Mouse (Mus musculus) forebrain, embryonic 13.5 days (tissue): ENCODE data around the gene Agpat3. TPM values are rescaled to one million over a fixed set of nuclear protein-coding genes. Genes with fewer than 3 reads are reported as not detected.

Source experiments
- ATAC-seq: fragments of 200-750 bp; cut with Nextera tagmentation; 2 replicates; pipeline ENCODE4 v1.8.0; 2017
- H3K27ac ChIP-seq: fragments of 300-500 bp; sonication (generic); 2 replicates; pipeline ENCODE4 v1.5.1; 2015; ENCODE audit warnings: inconsistent platforms, mild to moderate bottlenecking, moderate library complexity
- H3K27me3 ChIP-seq: fragments of 300-500 bp; sonication (generic); 2 replicates; pipeline ENCODE4 v1.6.1; 2015; ENCODE audit warnings: mild to moderate bottlenecking, inconsistent platforms
- H3K36me3 ChIP-seq: fragments of 300-500 bp; sonication (generic); 2 replicates; pipeline ENCODE4 v1.6.1; 2015; ENCODE audit warnings: mild to moderate bottlenecking, inconsistent platforms; ENCODE audit not compliant: poor library complexity, severe bottlenecking
- H3K4me1 ChIP-seq: fragments of 300-500 bp; sonication (generic); 2 replicates; pipeline ENCODE4 v1.6.1; 2015; ENCODE audit warnings: inconsistent platforms
- H3K4me2 ChIP-seq: fragments of 300-500 bp; sonication (generic); 2 replicates; pipeline ENCODE4 v1.6.1; 2015; ENCODE audit warnings: inconsistent platforms, mild to moderate bottlenecking, moderate library complexity
- H3K4me3 ChIP-seq: fragments of 300-500 bp; sonication (generic); 2 replicates; pipeline ENCODE4 v1.5.1; 2015; ENCODE audit warnings: mild to moderate bottlenecking, inconsistent platforms
- H3K9ac ChIP-seq: fragments of 300-500 bp; sonication (generic); 2 replicates; pipeline ENCODE4 v1.6.1; 2015; ENCODE audit warnings: mild to moderate bottlenecking, inconsistent platforms
- H3K9me3 ChIP-seq: fragments of 300-500 bp; sonication (generic); replicated peaks from 2 replicates; pipeline ENCODE4 v1.6.1; 2016; ENCODE audit warnings: inconsistent platforms
- WGBS: fragments of 180-500 bp; shearing (Covaris S2); methylation state at CpG from one replicate; pipeline ENCODE4 v1.1.7; 2015; 5-methylcytosine and 5-hydroxymethylcytosine counted together
- polyA plus RNA-seq: library from polyadenylated mRNA; unstranded; fragments of >200 nt; fragmentation: Nextera tagmentation; extraction: Ambion mirVana; gene quantifications from 2 replicates; pipeline ENCODE4 v1.2.1, GENCODE M21; 2015

The Agpat3 gene
- polyA plus RNA-seq, 1 experiment from 2014 or later = 50.0 TPM

GRCm38 (mm10) chr10:78300061-78300460, 52.2 kb downstream of the Agpat3 start:
- Histone ChIP-seq H3K4me2 (no peak overlapping the region), H3K9me3 (no peaks in the 10 kb centered on the region), H3K4me3 (no peak overlapping the region), H3K27me3 (no peaks in the 10 kb centered on the region), H3K4me1 (no peaks in the 10 kb centered on the region), H3K27ac (no peak overlapping the region), H3K36me3 (peaks cover 11% of the 10 kb centered on the region; the same call in 1 of the 2 replicates), H3K9ac (no peak overlapping the region)
- WGBS = 97% methylated on average over 4 of the region's 4 CpGs
- no peak for ATAC-seq

- H3K36me3 ChIP-seq = peaks cover 8% of the 10 kb centered on the region; the same call in 1 of the 2 replicates
- 88% methylated on average over 8 of the region's 8 CpGs for WGBS
- H3K27me3 ChIP-seq = no peaks in the 10 kb centered on the region
- no peak overlapping the region for H3K9ac ChIP-seq
- no peak overlapping the region for H3K4me2 ChIP-seq
- no peak overlapping the region for H3K27ac ChIP-seq
- no peak overlapping the region for H3K4me3 ChIP-seq
- H3K9me3 ChIP-seq = no peaks in the 10 kb centered on the region
- H3K4me1 ChIP-seq = no peaks in the 10 kb centered on the region
- no peak for ATAC-seq
These were observed 53.3 kb downstream of the Agpat3 start for GRCm38 (mm10) chr10:78298651-78299644.

GRCm38 (mm10) chr10:78297576-78298484, 54.5 kb downstream of the Agpat3 start:
- Histone ChIP-seq H3K4me1 (no peaks in the 10 kb centered on the region), H3K4me3 (no peak overlapping the region), H3K4me2 (no peak overlapping the region), H3K27ac (peak overlapping the region; percentile 19; the same call in 1 of the 2 replicates), H3K27me3 (no peaks in the 10 kb centered on the region), H3K36me3 (0 out of 2 replicates have a peak, but pooled peaks cover 2% of the 10 kb centered on the region), H3K9me3 (no peaks in the 10 kb centered on the region), H3K9ac (no peak overlapping the region)
- 81% methylated on average over 15 of the region's 15 CpGs for WGBS
- ATAC-seq = no peak

GRCm38 (mm10) chr10:78296980-78297379, 55.3 kb downstream of the Agpat3 start:
- Histone ChIP-seq H3K4me1 (no peaks in the 10 kb centered on the region), H3K9me3 (no peaks in the 10 kb centered on the region), H3K4me2 (no peak overlapping the region), H3K9ac (no peak overlapping the region), H3K36me3 (0 out of 2 replicates have a peak, but pooled peaks cover 2% of the 10 kb centered on the region), H3K4me3 (no peak overlapping the region), H3K27ac (no peak overlapping the region), H3K27me3 (no peaks in the 10 kb centered on the region)
- 77% methylated on average over 4 of the region's 4 CpGs for WGBS
- ATAC-seq = no peak

DNA sequence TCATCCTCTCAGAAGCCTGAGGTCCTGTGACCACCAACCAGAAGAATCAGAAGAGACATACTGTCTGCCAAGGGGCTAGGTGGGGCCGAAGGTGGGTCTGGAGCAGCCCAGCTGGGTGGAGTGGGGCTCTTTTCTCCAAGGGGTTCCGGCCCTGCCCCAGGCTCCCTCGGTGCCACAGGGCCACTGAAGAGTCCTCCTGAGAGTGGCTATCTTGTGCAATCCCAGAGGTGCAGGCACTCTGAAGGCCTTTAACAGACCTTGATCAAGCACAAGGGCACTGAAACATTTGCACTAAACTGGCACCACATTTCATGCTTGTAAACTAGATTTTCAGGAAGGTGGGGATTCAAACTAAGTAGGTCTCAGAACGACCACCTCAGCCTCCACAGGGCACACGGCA, 55.9 kb downstream of the Agpat3 start:
- WGBS = 93% methylated on average over 5 of the region's 5 CpGs

DNA sequence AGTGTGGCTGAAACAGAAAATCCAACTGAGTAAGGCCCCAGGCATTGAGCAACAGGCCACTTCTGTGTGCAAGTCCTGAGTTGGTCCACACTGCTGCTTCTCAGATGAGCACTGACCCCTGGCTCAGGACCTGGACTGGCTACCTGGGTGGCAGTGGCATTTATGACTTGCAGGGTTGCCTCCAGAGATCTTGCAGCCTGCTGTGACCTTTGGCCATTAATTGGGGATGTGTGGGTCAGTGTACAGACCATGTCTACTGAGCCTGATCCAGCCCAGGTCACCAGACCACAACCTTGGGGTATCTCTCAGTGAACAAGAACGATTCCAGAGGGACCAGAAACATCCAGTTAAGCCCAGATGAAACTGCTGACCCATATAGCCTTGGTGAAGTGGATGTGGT, 58.7 kb downstream of the Agpat3 start:
- WGBS = 82% methylated on average over 1 of the region's 1 CpGs
- H3K27me3 ChIP-seq = no peaks in the 10 kb centered on the region
- H3K4me1 ChIP-seq = no peaks in the 10 kb centered on the region
- peaks cover 2% of the 10 kb centered on the region; the same call in 1 of the 2 replicates for H3K36me3 ChIP-seq
- H3K9me3 ChIP-seq = no peaks in the 10 kb centered on the region
- no peak overlapping the region for H3K4me3 ChIP-seq
- no peak overlapping the region for H3K9ac ChIP-seq
- H3K4me2 ChIP-seq = no peak overlapping the region
- ATAC-seq = no peak
- H3K27ac ChIP-seq = no peak overlapping the region

More for the DNA sequence above, 55.9 kb downstream of the Agpat3 start:
- H3K4me1 ChIP-seq = no peaks in the 10 kb centered on the region
- no peak overlapping the region for H3K9ac ChIP-seq
- H3K9me3 ChIP-seq = no peaks in the 10 kb centered on the region
- H3K27me3 ChIP-seq = no peaks in the 10 kb centered on the region
- H3K4me3 ChIP-seq = no peak overlapping the region
- H3K4me2 ChIP-seq = no peak overlapping the region
- H3K27ac ChIP-seq = no peak overlapping the region
- peaks cover 2% of the 10 kb centered on the region; the same call in 1 of the 2 replicates for H3K36me3 ChIP-seq
- no peak for ATAC-seq

DNA sequence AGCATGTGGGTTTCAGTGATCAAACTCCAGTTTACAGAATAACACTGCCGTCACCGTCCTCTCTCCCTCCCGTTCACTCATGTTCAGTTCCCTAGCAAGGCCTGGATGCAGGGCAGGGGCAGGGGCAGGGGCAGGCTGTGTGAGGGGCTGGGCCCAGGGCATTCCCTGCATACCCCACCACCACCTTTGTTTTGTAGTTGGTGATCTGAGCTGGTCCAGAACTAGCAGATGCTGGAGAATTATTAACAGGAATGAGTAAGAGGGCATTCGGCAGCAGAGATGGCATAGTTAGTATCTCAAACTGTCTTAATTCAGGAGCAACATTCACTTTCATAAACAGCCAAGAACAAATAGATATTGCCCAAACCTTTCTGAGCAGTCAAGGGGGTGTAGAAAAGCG, 59.9 kb downstream of the Agpat3 start:
- no peak overlapping the region for H3K9ac ChIP-seq
- ATAC-seq = no peak
- H3K27ac ChIP-seq = no peak overlapping the region
- H3K4me2 ChIP-seq = no peak overlapping the region
- 90% methylated on average over 5 of the region's 5 CpGs for WGBS
- no peak overlapping the region for H3K4me3 ChIP-seq
- no peaks in the 10 kb centered on the region for H3K4me1 ChIP-seq
- H3K9me3 ChIP-seq = no peaks in the 10 kb centered on the region
- H3K27me3 ChIP-seq = no peaks in the 10 kb centered on the region
- peaks cover 8% of the 10 kb centered on the region for H3K36me3 ChIP-seq

DNA sequence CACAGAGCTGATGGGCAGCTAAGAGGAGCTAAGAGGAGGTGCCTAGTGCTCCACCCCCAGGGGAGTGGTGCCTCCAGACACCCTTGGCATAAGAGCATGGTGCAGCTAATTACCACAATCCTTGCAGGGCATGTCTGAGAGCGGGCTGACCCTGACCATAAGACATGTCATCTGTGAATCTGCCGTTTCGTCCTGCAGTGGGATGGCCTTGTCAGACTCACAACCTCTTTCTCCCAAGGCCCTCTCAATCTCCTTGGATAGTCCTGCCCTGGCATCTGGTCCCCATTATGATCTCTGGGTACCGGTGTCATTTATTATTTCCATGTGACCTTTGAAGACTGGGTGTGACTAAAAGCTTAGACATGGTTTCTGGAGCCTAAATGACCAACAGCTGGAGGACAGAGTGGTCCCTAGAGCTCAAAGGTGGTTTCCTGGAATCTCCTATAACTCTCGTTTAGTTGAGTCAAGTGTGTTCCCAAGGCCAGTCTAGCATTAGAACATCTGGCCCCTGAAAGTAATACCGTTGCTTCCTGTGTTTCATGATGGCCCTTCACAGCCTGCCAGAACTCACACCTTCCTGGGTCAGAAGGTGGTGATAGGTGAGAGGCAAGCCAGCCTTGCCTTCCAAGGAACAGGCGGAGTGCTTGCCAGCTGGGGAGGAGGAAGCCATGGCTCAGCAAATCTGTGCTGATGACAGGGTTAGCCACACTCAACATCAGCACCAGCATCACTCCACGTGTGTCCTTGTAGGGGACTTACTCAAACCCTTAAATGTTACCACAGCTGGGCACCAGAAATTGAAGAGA, 61.4 kb downstream of the Agpat3 start:
- no peak for ATAC-seq
- Histone ChIP-seq H3K27me3 (no peaks in the 10 kb centered on the region), H3K4me3 (no peak overlapping the region), H3K9me3 (no peaks in the 10 kb centered on the region), H3K4me2 (no peak overlapping the region), H3K9ac (no peak overlapping the region), H3K27ac (no peak overlapping the region), H3K36me3 (peaks cover 23% of the 10 kb centered on the region), H3K4me1 (no peaks in the 10 kb centered on the region)
- WGBS = 90% methylated on average over 8 of the region's 8 CpGs

GRCm38 (mm10) chr10:78288896-78289295, 63.4 kb downstream of the Agpat3 start:
- no peaks in the 10 kb centered on the region for H3K27me3 ChIP-seq
- H3K4me1 ChIP-seq = no peaks in the 10 kb centered on the region
- ATAC-seq = no peak
- no peak overlapping the region for H3K4me3 ChIP-seq
- H3K27ac ChIP-seq = no peak overlapping the region
- peaks cover 41% of the 10 kb centered on the region for H3K36me3 ChIP-seq
- H3K9ac ChIP-seq = no peak overlapping the region
- 87% methylated on average over 4 of the region's 4 CpGs for WGBS
- H3K4me2 ChIP-seq = no peak overlapping the region
- no peaks in the 10 kb centered on the region for H3K9me3 ChIP-seq

GRCm38 (mm10) chr10:78288135-78288534, 64.2 kb downstream of the Agpat3 start:
- 93% methylated on average over 5 of the region's 5 CpGs for whole genome bisulfite sequencing
- Histone ChIP-seq H3K4me3 (no peak overlapping the region), H3K4me2 (no peak overlapping the region), H3K4me1 (no peaks in the 10 kb centered on the region), H3K9me3 (no peaks in the 10 kb centered on the region), H3K27ac (no peak overlapping the region), H3K27me3 (no peaks in the 10 kb centered on the region), H3K9ac (no peak overlapping the region), H3K36me3 (peaks cover 48% of the 10 kb centered on the region)
- ATAC-seq = no peak

GRCm38 (mm10) chr10:78287465-78288132, 64.7 kb downstream of the Agpat3 start:
- H3K4me1 ChIP-seq = no peaks in the 10 kb centered on the region
- H3K9ac ChIP-seq = no peak overlapping the region
- WGBS = 96% methylated on average over 22 of the region's 22 CpGs
- no peak for ATAC-seq
- no peak overlapping the region for H3K27ac ChIP-seq
- H3K36me3 ChIP-seq = peaks cover 52% of the 10 kb centered on the region
- H3K27me3 ChIP-seq = no peaks in the 10 kb centered on the region
- H3K9me3 ChIP-seq = no peaks in the 10 kb centered on the region
- no peak overlapping the region for H3K4me2 ChIP-seq
- H3K4me3 ChIP-seq = no peak overlapping the region
